Mouse (Mus musculus): ENCODE results near the gene Vps16. TPM values are rescaled to one million over a fixed set of nuclear protein-coding genes. Genes with fewer than 3 reads are reported as not detected.

Gene Vps16
- total RNA-seq, 2 experiments from 2014 or later = 123 to 199 TPM

DNA sequence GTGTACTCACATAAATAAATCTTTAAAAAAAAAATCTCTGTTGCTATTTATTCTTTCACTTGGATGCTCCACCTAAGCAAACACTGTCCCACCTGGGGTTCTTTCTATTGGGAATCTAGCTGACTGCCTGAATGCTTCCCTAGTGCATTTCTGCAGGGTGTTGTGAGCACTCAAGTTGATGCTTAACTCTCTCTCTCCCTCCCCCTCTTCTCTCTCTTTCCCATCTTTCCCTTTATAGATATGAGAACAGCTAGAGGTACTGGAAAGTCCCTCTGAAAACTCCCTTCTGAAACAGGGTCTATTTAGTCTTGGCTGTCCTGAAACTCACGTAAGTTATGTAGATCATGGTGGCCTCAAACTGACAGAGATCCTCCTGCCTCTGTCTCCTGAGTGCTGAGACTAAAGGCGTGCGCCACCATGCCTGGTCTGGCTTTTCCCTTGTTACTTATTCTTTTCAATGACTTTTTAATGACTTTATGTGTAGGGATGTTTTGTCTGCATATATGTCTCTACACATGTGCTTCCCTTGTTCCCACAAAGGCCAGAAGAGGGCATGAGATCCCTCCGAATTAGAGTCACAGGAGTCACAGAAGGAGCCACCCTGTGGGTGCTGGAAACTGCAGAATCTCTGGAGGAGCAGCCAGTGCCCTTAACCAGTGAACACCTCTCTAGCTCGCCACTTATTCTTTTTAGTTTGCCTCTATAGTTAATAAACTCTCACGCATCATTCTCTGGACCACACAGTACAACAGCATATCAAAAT, 9.9 kb upstream of the Vps16 start:
- ATAC-seq (replicated peaks; ENCODE audit: low FRiP score, low TSS enrichment, poor library complexity, severe bottlenecking) = peak; percentile 56; the same call in 1 of the 2 replicates

DNA sequence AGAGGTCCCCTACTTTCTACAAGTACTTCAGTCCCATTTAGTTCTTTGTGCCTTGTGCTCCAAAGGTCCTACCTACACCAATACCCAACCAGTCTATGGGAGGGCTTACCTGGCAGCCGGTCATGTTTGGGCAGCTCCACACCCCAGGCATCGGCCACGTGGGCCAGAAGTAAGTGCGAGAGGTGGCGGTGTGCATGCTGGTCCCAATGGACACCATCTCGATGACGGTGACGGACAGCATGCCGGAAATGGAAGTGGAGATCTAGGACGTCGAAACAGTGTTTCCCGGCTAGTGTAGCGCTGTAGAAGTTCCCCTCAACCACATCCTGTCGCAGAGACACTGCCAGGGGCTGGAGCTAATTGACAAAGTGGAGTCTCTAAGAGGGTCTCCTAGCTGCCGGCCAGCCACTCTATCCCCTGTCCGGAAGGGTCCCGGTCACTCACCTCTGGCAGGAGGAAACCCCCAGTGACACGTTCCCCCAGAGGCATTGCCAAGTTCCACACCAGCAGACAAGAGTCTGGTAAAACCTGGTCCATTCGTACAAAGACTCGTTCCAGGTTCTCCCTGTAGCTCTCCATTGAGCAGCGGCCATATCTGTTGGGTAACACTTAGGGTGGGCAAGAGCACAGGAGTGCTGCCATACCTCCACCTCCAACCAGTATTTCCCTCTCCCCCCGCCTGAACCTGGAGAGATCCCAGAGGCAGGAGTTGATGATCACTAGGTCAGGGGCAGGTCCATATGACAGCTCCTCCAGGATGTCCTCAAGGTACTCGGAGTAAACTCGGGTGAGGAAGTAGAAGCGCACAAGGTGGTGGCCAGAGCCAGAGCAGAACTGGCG, 2.1 kb upstream of the Vps16 start:
- ATAC-seq (replicated peaks; ENCODE audit: low FRiP score, low TSS enrichment, poor library complexity, severe bottlenecking) = no peak

DNA sequence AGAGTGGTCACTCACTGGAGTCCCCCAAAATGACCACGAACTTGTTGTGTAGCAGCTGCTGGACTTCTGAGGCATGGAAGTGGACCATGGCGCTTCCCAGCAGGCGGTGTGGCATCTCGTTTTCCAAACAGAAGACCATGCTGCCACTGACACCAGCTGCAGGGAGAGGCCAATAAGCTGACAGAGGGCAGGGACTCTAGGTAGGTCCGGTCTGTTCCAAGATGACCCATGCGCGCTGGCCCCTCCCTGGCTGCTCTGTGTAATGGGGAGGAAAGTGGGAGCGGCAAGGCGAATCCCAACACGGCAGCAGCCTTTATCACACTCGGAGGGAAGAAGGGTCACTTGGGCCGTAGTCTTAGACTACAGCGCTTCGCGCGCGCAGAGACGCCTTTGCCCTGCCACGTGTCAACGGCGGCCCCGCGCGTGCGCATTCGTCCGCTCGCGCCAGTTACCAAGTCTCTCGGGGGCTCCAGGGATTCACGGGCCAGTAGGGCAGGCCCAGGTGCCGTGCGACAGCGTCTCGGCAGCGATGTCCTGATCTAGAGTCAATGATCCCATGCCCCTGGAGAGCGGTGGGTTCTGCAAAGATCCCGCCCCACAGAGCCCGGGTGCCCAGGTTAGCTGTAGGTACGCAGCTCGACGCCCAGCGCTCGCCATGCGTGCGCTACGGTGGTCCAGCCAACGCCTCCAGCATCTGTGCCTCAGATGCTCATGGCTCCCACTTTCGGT, 578 bp upstream of the Vps16 start:
- ATAC-seq (replicated peaks; ENCODE audit: low FRiP score, low TSS enrichment, poor library complexity, severe bottlenecking) = peak; percentile 70

DNA sequence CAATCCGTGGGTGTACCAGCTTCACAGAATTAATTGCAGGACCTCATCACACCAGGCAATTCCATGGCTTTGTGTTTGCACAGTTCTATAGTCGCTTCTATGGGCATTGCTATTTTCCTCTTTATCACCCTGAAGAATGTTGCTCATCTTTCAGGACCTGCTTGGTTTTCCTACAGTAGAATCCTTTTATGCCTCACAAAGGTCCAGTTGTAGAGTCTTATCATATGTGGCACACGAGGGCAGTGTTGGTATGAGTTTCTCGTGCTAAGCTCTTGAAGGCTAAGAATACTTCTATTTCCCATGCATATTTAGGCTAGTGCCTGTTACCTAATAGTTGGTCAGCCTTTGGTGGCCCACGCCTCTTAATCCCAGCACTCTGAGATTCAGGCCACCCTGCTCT, 973 bp downstream of the Vps16 start:
- ATAC-seq (replicated peaks; ENCODE audit: low FRiP score, low TSS enrichment, poor library complexity, severe bottlenecking) = no peak

DNA sequence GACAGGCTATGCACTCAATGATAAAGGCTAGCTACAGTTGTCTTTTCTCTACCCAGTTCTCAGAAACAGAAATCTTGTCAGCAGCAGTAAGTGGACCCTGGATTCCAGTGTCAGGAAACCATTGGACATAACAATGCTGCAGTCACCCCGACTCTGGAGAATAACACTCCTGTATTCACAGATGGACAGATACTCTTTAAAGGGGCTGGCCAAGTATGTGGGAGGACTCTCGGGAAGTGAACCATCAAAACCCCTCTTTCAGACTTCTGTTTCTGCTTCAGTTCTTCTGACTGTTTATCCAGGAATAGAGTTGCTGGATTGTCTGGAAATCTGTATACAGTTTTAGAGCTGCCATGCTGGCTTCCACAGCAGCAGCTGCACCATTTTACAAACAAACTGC, 5.7 kb downstream of the Vps16 start:
- no peak for ATAC-seq (replicated peaks; ENCODE audit: low FRiP score, low TSS enrichment, poor library complexity, severe bottlenecking)

DNA sequence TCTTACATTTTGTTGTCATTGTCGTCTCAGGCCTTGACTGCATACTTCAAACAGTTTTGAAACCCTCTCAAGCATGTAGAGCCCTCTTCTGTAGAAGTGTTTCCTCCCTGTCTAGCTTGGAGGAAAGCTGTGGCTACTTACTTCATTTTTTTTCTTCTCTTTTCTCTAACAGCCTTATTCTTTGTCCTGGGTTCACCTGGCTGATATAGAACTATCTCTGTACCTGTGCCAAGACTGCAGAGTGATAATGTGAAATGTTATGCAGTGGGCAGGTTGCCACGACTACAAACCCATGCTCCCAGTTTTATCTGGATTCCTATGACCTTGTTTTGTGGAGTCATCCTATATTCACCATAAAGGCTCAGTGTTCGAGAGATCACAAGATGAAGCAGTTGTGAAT, 6.3 kb downstream of the Vps16 start:
- ATAC-seq (replicated peaks; ENCODE audit: low FRiP score, low TSS enrichment, poor library complexity, severe bottlenecking) = no peak

DNA sequence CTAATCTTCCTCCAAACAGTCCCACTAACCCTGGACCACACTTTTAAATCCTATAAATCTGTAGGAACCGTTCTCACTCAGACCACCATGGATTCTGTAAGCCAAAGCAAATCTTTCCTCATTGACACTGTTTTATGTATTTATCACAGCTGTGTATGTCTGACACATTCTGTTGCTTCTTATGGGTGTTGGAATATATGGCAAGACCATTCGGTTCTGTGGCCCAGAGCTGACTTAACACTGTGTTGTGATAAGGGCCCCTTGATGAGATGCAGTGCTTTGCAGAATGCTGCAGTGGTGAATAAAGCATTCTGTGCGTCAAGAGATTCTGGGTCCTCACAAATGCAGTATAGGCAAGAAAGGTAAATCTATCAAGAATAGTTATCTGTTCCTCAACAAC, 8.0 kb downstream of the Vps16 start:
- no peak for ATAC-seq (replicated peaks; ENCODE audit: low FRiP score, low TSS enrichment, poor library complexity, severe bottlenecking)

DNA sequence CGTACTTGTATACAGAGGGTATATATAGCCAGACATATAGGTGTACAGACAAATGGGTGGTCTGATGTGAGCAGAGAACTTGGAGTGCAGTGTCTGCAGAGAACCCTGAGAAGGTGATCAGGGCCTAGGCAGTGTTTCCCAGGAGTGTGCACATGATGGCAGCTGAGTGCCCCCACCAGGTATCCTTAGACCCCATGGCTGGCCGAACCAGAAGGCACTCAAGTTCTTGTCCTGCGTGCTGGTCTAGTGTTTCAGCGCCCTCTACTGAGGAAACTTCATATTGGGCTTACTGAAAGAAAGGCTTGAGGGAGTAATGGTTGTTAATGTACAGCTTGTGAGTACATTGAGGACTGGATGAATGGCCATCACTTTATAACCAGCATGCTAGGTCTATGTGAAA, 9.0 kb downstream of the Vps16 start:
- peak; percentile 60 for ATAC-seq (replicated peaks; ENCODE audit: low FRiP score, low TSS enrichment, poor library complexity, severe bottlenecking)

DNA sequence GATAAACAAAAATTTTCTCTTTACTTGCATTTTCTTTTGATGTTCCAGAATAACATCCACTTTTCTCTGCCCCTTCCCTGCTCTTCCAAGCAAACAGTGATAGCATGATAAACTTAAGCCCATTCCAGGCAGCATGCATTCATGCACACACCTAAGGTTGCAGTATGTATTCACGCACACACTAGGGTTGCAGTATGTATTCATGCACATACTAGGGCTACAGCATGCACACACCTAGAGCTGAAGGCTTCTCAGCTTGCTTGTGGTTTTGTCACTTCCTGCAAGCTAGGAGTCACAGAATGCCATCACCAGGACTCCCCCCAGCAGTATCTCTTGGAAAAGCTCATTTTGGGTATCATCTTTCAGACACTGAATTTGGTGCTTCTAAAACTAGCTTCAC, 12.6 kb downstream of the Vps16 start:
- ATAC-seq (replicated peaks; ENCODE audit: low FRiP score, low TSS enrichment, poor library complexity, severe bottlenecking) = no peak

DNA sequence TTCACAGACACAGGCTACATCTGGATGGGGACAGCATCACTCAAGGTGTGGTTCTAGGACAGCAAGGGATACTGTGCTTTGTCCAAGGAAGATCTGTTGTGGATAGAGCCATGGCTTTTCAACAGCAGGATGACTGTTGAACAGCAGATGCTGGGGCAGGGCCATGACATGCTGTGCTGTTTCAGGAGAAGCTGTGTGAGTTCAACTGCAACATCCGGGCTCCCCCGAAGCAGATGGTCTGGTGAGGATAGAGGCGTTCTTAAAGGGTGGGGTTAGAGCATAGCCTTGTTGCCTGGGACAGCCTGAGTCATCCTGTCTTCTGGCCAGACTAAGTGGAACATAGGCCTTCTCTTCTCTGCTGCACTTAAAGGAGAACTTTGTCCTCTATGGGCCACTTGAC, 14.7 kb downstream of the Vps16 start:
- no peak for ATAC-seq (replicated peaks; ENCODE audit: low FRiP score, low TSS enrichment, poor library complexity, severe bottlenecking)

DNA sequence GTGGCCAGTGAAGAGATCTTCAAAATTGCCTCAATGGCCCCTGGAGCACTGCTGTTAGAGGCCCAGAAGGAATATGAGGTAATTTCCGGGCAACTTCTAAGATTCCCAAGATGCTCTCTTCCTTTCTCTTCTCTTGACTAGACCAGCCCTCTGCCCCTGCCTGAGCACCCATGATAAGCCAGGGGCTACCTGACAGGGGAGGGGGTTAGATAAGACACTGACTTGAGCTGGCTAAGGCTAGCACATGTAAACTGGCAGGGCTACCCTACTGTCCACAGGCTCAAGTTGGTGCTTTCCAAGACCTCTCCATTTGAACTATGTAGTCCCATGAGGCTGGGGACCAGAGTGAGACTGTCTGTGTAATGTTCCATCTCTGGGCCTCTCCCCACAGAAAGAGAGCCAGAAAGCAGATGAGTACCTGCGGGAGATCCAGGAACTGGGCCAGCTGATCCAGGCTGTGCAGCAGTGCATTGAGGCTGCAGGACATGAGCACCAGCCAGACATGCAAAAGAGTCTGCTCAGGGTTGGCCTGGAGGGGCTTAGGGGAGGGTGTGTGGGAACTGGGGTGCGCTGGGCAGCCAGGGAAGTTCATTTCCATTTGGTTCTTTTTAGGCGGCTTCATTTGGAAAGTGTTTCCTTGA, 15.8 kb downstream of the Vps16 start:
- no peak for ATAC-seq (replicated peaks; ENCODE audit: low FRiP score, low TSS enrichment, poor library complexity, severe bottlenecking)

DNA sequence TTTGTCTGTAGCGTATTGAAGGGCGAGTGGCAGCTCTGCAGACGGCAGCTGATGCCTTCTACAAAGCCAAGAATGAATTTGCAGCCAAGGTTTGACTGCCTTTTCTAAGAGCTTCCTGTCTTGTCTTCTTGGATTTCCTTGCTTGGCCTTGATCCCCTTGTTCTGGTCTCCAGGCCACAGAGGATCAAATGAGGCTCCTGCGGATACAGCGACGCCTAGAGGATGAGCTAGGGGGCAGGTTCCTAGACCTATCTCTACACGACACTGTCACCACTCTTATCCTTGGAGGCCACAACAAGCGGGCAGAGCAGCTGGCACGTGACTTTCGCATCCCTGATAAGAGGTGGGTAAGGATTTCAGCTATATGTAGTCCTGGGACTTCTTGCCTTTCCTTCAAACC, 18.0 kb downstream of the Vps16 start:
- peak; percentile 87 for ATAC-seq (replicated peaks; ENCODE audit: low FRiP score, low TSS enrichment, poor library complexity, severe bottlenecking)

DNA sequence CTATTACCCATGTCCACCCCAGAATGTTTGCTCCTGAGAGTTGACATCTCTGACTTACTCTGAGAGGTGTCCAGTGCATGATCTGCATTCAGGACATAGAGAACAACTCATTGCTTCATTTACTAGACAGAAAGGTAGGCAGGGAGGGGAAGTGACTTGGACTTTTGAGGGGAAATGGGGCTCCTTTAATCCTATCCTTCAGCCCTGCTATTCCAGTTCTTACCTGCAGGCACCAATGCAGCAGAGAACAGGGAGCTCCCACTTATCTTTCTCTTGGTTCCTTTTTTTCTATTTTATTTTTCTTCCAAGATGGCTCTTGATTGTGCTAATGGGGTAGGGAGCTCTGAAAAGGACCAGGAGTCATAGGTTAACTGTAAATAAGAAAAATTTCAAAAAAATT, 24.3 kb downstream of the Vps16 start:
- no peak for ATAC-seq (replicated peaks; ENCODE audit: low FRiP score, low TSS enrichment, poor library complexity, severe bottlenecking)

DNA sequence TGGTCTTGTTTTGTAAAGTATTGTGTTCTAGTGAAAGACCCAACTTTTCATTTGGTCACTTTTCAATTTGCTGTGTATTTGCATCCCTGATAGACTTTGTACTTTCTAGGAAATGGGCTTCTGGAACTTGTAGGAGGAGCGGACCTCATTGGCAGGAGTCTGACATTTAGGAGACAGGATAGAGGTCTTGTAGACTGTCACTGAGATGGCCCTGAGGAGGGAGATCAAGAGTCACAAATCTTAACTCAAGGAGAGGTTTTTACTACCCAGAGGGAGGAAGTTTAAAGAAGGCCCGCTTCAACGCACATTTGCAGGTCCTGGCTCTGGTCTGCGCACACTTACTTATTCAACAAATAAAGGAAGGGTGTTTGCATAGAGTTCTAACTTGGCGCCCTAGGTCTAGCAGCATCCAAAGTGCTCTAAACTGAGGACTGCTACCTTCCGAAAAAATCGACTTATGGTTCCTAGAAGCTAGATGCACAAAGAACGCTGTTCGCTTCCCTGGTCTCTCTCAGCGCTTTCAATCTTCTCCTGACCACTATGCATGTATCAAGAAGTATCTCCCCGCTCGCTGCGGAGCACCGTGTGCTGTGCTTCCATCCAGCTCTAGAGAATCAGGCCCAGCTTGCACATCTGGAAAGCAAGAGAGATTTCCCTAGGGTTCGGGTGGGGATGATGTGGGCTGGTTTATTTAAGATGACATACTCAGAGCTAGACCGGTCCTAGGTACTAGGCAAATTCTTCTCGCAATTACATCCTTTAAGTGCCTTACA, 25.1 kb downstream of the Vps16 start:
- 0 out of 2 replicates have a peak, but pooled peaks have one; percentile 12 for ATAC-seq (replicated peaks; ENCODE audit: low FRiP score, low TSS enrichment, poor library complexity, severe bottlenecking)

DNA sequence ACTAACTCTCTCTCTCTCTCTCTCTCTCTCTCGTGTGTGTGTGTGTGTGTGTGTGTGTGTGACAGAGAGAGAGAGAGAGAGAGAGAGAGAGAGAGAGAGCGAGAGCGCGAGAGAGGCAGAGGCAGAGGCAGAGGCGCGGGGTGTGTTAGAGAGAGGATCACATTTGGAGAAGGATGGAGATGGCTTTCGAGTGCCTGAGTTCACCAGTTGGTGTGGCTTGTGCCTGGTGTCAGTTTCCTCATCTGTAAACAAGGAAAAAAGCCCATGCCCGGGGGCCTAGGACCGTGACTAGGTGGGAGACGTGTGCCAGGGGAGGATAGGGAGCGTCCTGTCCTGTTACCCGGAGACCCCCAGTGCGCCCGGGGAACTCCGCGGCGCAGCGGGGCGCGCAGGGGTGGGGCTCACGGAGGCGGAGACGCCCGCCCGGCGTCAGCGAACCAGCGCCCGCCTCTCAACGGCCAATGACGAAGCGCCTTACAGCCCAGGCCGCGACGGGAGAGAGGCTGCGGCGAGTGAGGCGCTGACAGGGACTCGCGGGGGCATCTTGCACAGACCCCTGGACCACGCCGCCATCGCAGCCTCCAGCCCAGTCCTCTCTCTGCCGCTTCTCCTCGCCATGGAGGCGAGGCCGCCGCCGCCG, 25.8 kb downstream of the Vps16 start, which contains the start of gene Ptpra:
Gene Ptpra (plus strand): TSS at position 485 of the 640 bp plus-strand sequence.
- ATAC-seq (replicated peaks; ENCODE audit: low FRiP score, low TSS enrichment, poor library complexity, severe bottlenecking) = peak; percentile 92

DNA sequence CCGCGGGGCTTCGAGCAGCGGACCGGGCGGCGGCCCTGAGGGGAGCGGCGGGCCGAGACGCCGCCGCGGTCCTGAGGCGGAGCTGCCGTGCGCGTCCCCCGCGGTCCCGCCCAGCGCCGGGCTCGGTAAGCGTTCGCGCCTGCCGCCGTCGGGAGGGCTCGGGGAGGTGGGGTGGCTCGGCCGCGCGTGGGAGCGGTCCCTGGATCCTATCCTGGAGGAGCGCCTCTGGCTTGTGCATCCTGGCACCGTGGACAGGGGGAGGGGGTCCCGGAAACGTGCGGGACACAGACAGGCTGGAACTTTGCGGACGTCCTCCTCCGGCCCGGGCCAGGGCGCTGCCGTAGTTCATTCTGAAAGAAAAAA, 26.3 kb downstream of the Vps16 start:
- peak; percentile 67 for ATAC-seq (replicated peaks; ENCODE audit: low FRiP score, low TSS enrichment, poor library complexity, severe bottlenecking)

DNA sequence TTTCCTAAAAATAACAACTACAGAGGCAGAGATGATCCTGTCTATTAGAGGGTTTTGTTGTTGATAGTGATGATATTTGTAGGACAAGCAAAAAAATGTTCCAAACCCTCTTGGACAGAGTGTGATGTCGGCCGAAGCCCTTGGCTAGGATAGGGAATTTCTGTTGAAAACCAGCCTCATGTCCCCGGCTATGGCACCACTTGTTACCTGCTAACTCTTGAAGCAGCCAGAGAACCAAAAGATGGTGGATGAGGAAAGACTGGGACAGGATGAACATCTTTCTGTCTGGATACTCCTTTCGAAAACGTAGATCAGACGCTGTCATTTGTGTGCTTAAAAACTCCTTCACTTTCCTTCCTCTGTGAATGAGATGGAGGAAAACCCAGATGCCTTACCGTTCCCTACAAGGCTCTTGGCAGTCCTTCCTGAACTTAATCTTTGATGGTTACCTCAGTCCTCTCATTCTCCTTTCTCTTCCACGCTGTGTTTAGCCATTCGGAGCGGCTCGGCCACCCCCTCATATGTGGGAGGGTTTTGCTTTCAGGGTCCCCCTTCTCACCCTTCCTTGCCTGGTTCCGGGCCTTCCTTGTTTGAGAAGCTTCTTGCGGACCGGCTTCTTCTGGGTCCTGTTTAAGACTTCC, 27.1 kb downstream of the Vps16 start:
- no peak for ATAC-seq (replicated peaks; ENCODE audit: low FRiP score, low TSS enrichment, poor library complexity, severe bottlenecking)

DNA sequence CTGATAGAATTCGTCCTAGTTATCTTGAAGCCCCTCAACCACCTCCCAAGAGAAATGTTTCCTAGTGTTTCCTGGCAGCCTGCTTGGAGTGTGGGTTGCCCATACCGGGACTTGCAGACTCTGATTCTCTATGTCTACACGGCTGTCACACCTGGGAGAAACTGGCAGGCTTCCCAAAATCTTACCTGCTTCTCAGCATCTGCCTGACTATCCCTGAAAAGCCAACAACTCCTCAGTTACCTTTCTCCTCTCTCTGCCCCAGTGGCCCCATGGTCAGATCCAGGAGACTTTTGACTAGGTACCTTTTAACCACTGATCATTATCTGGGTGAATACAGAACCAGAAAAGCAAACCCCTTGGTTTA, 27.6 kb downstream of the Vps16 start:
- ATAC-seq (replicated peaks; ENCODE audit: low FRiP score, low TSS enrichment, poor library complexity, severe bottlenecking) = no peak

All from megakaryocyte-erythroid progenitor cell, adult 5-6 weeks (primary cell).